Mouse (Mus musculus) hindbrain, embryonic 10.5 days (tissue): ENCODE results near the gene Spata17. TPM values are rescaled to one million over a fixed set of nuclear protein-coding genes. Genes with fewer than 3 reads are reported as not detected.

Experiments used
- DNase-seq: peaks from one replicate; pipeline ENCODE4 v3.0.0-alpha.2; 2017; ENCODE audit warnings: low spot score
- H3K27ac ChIP-seq: fragments of 300-500 bp; sonication (generic); 2 replicates; pipeline ENCODE4 v1.5.1; 2016; ENCODE audit warnings: mild to moderate bottlenecking, moderate library complexity
- H3K27me3 ChIP-seq: fragments of 300-500 bp; sonication (generic); 2 replicates; pipeline ENCODE4 v1.6.1; 2016; ENCODE audit warnings: mild to moderate bottlenecking; ENCODE audit not compliant: poor library complexity, insufficient read depth, severe bottlenecking
- H3K36me3 ChIP-seq: fragments of 300-500 bp; sonication (generic); 2 replicates; pipeline ENCODE4 v1.6.1; 2016; ENCODE audit warnings: mild to moderate bottlenecking, moderate library complexity
- H3K4me1 ChIP-seq: fragments of 300-500 bp; sonication (generic); replicated peaks from 2 replicates; pipeline ENCODE4 v1.6.1; 2016; ENCODE audit warnings: mild to moderate bottlenecking
- H3K4me3 ChIP-seq: fragments of 300-500 bp; sonication (generic); 2 replicates; pipeline ENCODE4 v1.5.1; 2016; ENCODE audit warnings: mild to moderate bottlenecking, moderate library complexity
- H3K9me3 ChIP-seq: fragments of 300-500 bp; sonication (generic); 2 replicates; pipeline ENCODE4 v1.6.1; 2016; ENCODE audit warnings: mild to moderate bottlenecking, moderate library complexity
- WGBS: fragments of 180-500 bp; shearing (Covaris S2); methylation state at CpG from one replicate; pipeline ENCODE4 v1.1.7; 2016; 5-methylcytosine and 5-hydroxymethylcytosine counted together
- polyA plus RNA-seq: library from polyadenylated mRNA; unstranded; fragments of >200 nt; fragmentation: Nextera tagmentation; extraction: Ambion mirVana; gene quantifications from 2 replicates; pipeline ENCODE4 v1.2.1, GENCODE M21; 2016

Spata17 gene
- polyA plus RNA-seq, 1 experiment from 2014 or later: 1.8 TPM

DNA sequence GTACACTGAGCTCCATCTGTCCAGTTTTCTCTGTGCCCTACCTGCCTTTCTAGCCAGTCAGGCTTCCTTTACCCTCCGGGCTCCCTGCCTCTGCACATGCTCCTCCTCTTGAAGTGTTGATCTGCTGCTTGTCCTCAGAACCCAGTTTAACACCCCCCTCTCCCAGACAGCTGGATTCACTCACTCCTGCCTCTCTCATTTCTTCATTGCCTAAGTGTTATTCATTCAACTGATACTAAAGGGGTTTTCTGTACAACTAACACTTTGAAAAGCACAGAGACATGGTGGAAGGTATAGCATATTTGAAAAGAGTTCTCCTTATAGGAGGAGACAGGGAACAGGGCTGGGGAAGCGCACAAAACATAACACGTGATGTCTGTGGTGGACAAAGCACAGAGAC lies 114.1 kb downstream of the Spata17 start:
- Histone ChIP-seq H3K4me1 (no peaks in the 10 kb centered on the region), H3K36me3 (no peaks in the 10 kb centered on the region), H3K4me3 (no peak overlapping the region), H3K9me3 (no peaks in the 10 kb centered on the region), H3K27me3 (no peaks in the 10 kb centered on the region), H3K27ac (no peak overlapping the region)
- 82% methylated on average over 3 of the region's 3 CpGs for WGBS
- DNase-seq: no peak

DNA sequence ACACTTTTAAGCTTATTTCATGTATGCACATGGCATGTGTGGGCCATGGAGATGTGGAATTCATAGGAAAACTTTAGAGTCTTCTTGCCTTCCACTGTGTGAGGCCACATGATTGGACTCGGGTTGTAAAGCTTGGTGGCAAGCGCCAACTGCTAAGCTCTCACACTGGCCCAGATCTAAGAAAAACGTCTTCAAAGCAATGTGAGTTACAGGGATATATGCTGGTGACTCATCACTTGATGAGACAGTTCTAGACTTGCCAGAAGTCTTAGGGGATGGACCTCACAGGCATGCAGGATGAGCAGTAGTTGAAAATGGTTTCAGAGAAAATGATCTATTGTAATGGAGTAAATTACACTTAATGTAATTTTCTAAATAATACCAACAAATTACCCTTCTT lies 114.6 kb downstream of the Spata17 start:
- no peaks in the 10 kb centered on the region for H3K36me3 ChIP-seq
- no peak overlapping the region for H3K27ac ChIP-seq
- WGBS: 81% methylated on average over 3 of the region's 3 CpGs
- no peaks in the 10 kb centered on the region for H3K4me1 ChIP-seq
- DNase-seq: no peak
- no peaks in the 10 kb centered on the region for H3K27me3 ChIP-seq
- H3K4me3 ChIP-seq: no peak overlapping the region
- no peaks in the 10 kb centered on the region for H3K9me3 ChIP-seq

DNA sequence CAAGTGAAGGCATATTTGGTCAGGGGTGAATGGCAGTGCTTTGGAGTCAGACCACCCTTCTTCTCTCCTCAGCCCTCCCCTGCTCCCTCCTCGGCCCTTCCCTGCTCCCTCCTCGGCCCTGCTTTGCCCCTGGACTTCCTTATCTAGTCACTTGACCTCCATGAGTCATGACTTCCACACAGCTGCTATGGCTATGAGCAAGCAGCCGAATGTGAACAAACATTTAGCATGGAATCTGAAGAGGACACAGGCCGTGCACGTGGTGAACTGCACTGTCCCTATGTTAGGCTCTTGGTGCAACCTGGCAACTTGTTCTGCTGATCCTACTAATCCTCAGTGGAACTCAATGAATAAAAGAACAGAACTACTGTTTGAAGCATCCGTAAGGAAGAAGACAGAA lies 117.0 kb downstream of the Spata17 start:
- H3K4me1 ChIP-seq: no peaks in the 10 kb centered on the region
- WGBS: 78% methylated on average over 6 of the region's 6 CpGs

GRCm38 (mm10) chr1:187092546-187092945 lies 122.7 kb downstream of the Spata17 start:
- Histone ChIP-seq H3K36me3 (no peaks in the 10 kb centered on the region), H3K9me3 (no peaks in the 10 kb centered on the region), H3K27ac (no peak overlapping the region), H3K4me3 (no peak overlapping the region), H3K4me1 (no peaks in the 10 kb centered on the region), H3K27me3 (no peaks in the 10 kb centered on the region)
- DNase-seq: no peak
- 89% methylated on average over 14 of the region's 14 CpGs for WGBS

More for the DNA sequence above, 117.0 kb downstream of the Spata17 start:
- Histone ChIP-seq H3K27ac (no peak overlapping the region), H3K27me3 (no peaks in the 10 kb centered on the region), H3K36me3 (no peaks in the 10 kb centered on the region), H3K9me3 (no peaks in the 10 kb centered on the region), H3K4me3 (no peak overlapping the region)
- no peak for DNase-seq

DNA sequence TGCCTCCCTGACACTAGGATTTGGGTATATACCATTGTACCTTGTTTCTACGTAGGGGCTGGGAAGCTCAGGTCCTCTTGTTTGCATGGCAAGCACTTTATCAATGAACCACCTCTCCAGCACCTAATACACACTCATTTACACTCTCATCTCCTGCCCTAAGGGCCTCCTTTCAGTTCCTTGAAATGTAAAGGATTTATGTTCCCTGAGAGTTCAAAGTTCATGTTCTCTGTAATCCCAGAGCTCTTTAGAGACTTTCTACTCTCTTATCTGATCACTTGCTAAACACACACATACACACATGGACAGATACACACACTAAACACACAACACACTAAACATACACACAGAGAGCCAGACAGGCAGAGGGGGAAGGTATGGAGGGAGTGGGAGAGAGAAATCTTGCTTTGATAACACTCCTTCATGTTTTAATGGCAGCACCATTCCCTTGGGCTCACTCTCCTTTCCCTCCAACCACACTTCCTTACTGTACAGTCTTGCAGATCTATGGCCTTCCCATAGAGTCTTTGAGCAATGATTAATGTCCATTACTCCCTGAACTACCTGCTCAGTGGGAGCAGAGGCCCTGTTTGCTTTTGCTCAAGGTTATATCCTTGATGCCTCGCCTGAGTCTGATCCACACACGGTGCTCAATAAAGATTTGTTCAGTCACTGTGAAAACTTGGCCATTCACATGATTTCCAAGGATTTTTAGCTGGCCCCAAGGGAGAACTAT lies 126.4 kb downstream of the Spata17 start:
- DNase-seq: no peak
- 91% methylated on average over 3 of the region's 3 CpGs for WGBS
- Histone ChIP-seq H3K9me3 (no peaks in the 10 kb centered on the region), H3K27ac (no peak overlapping the region), H3K36me3 (no peaks in the 10 kb centered on the region), H3K4me1 (no peaks in the 10 kb centered on the region), H3K4me3 (no peak overlapping the region), H3K27me3 (no peaks in the 10 kb centered on the region)

DNA sequence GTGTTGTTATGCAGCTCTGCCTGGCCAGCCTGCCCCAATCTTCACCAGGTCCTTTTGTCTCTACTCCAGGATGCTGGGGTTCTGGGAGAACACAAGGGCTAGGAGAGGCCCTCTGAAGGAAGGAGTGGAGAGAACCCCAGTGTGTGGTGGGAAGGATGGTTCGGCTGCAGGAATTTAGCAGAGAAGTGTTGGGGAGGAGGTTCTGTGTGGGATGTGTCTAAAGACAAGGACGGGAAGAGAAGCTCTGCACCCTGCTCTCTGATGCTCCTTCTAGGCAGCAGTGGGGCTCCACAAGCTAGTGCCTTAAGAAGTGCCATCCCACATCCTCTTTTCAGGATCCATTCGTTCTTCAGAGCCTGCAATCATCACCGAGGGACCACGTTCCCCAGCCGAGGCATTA lies 129.2 kb downstream of the Spata17 start:
- Histone ChIP-seq H3K4me3 (no peak overlapping the region), H3K9me3 (no peaks in the 10 kb centered on the region), H3K27me3 (no peaks in the 10 kb centered on the region), H3K4me1 (no peaks in the 10 kb centered on the region), H3K27ac (no peak overlapping the region), H3K36me3 (no peaks in the 10 kb centered on the region)
- WGBS: 74% methylated on average over 6 of the region's 6 CpGs
- no peak for DNase-seq

DNA sequence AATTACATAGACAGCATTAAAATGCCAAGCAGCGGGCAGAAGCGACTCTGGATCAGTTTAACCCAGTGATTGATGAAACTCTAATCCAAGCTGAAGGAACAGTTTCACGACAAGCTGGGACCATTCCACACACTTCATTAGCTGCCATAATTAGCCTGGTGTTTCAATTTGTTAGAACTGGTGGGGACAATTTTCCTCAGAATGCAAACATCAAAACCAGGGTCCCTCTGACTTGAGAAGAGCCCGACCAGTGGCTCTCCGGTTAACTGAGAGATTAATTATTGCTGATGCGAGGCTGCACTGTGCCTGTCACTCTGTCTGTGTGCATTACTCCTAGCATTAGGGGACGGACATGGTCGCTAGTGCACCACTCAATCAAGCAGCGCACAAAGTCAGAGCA lies 137.9 kb downstream of the Spata17 start:
- Histone ChIP-seq H3K9me3 (no peaks in the 10 kb centered on the region), H3K27ac (peak overlapping the region; percentile 79; the same call in 1 of the 2 replicates), H3K4me3 (no peak overlapping the region), H3K36me3 (no peaks in the 10 kb centered on the region), H3K27me3 (no peaks in the 10 kb centered on the region), H3K4me1 (peaks cover 22% of the 10 kb centered on the region)
- DNase-seq: peak; percentile 5
- 57% methylated on average over 9 of the region's 9 CpGs for WGBS

GRCm38 (mm10) chr1:187077043-187077334 lies 138.3 kb downstream of the Spata17 start:
- Histone ChIP-seq H3K4me3 (no peak overlapping the region), H3K27ac (peak overlapping the region; percentile 79), H3K4me1 (peaks cover 22% of the 10 kb centered on the region), H3K9me3 (no peaks in the 10 kb centered on the region), H3K27me3 (no peaks in the 10 kb centered on the region), H3K36me3 (no peaks in the 10 kb centered on the region)
- peak; percentile 23 for DNase-seq
- WGBS: 57% methylated on average over 3 of the region's 3 CpGs

- DNase-seq: peak; percentile 13
- H3K27ac ChIP-seq: peak overlapping the region; percentile 79
Observed at GRCm38 (mm10) chr1:187076198-187077042, 138.8 kb downstream of the Spata17 start.

GRCm38 (mm10) chr1:187059874-187060273 lies 155.4 kb downstream of the Spata17 start:
- Histone ChIP-seq H3K4me3 (no peak overlapping the region), H3K4me1 (no peaks in the 10 kb centered on the region), H3K9me3 (no peaks in the 10 kb centered on the region), H3K27me3 (no peaks in the 10 kb centered on the region), H3K27ac (no peak overlapping the region), H3K36me3 (no peaks in the 10 kb centered on the region)
- 98% methylated on average over 1 of the region's 1 CpGs for WGBS
- no peak for DNase-seq

More at GRCm38 (mm10) chr1:187076198-187077042, 138.8 kb downstream of the Spata17 start:
- no peaks in the 10 kb centered on the region for H3K36me3 ChIP-seq
- no peaks in the 10 kb centered on the region for H3K9me3 ChIP-seq
- 59% methylated on average over 3 of the region's 3 CpGs for WGBS
- no peaks in the 10 kb centered on the region for H3K27me3 ChIP-seq
- no peak overlapping the region for H3K4me3 ChIP-seq
- H3K4me1 ChIP-seq: peaks cover 22% of the 10 kb centered on the region

- H3K9me3 ChIP-seq: no peaks in the 10 kb centered on the region
Observed at GRCm38 (mm10) chr1:187054333-187054732, 160.9 kb downstream of the Spata17 start.

DNA sequence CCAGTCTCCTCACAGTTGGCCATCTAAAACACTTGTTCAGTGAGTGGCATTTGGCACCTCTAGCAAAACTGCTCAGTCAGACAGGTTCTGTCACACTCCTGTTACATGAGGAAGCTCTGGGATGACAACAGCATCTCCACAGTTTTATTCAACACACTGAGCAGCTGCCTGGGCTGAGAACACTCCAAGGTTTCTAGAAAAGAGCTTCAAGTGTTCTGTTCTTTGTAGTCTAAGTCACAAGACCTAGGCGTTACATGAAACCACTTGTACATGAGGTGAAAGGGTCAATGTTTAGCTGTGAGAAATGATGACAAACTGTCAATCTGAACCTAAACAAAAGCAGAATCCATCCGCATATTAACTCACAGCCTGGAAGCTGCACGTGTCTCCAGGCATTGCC lies 161.4 kb downstream of the Spata17 start:
- H3K36me3 ChIP-seq: no peaks in the 10 kb centered on the region
- 70% methylated on average over 3 of the region's 3 CpGs for WGBS
- H3K27ac ChIP-seq: no peak overlapping the region
- DNase-seq: no peak
- no peaks in the 10 kb centered on the region for H3K9me3 ChIP-seq
- 0 out of 2 replicates have a peak, but pooled peaks cover 2% of the 10 kb centered on the region for H3K4me1 ChIP-seq
- H3K4me3 ChIP-seq: no peak overlapping the region
- no peaks in the 10 kb centered on the region for H3K27me3 ChIP-seq

More at GRCm38 (mm10) chr1:187054333-187054732, 160.9 kb downstream of the Spata17 start:
- no peak for DNase-seq
- Histone ChIP-seq H3K27ac (no peak overlapping the region), H3K4me3 (no peak overlapping the region), H3K27me3 (no peaks in the 10 kb centered on the region), H3K36me3 (no peaks in the 10 kb centered on the region), H3K4me1 (0 out of 2 replicates have a peak, but pooled peaks cover 2% of the 10 kb centered on the region)
- 89% methylated on average over 2 of the region's 2 CpGs for WGBS

DNA sequence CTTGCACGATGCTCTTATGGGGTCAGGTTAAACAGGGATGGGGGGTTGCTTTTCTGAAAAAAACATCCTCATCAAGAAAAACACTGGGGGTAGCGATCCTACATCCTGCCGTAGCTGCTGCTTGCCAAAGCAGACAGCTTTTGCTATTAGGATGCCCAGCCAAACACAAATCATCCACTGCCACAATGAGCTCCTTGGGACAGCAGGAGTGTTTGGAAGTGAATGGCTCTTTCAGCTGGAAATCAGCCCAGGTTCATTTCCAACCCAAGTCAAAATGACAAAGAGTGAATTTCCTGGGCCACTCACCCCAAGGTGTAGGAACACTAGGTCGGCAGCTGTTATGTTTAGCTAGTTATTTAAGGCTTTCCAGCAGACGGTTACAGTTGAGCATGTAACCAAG lies 162.7 kb downstream of the Spata17 start:
- Histone ChIP-seq H3K4me1 (0 out of 2 replicates have a peak, but pooled peaks cover 2% of the 10 kb centered on the region), H3K4me3 (no peak overlapping the region), H3K27ac (no peak overlapping the region), H3K36me3 (no peaks in the 10 kb centered on the region), H3K9me3 (no peaks in the 10 kb centered on the region), H3K27me3 (no peaks in the 10 kb centered on the region)
- 77% methylated on average over 5 of the region's 5 CpGs for WGBS
- no peak for DNase-seq
